Mouse (Mus musculus): Measurements from ENCODE around the gene Gm49321. TPM values are rescaled to one million over a fixed set of nuclear protein-coding genes. Genes with fewer than 3 reads are reported as not detected.

Gm49321 gene
- polyA plus RNA-seq, 1 experiment from 2014 or later, result 1.8 TPM

DNA sequence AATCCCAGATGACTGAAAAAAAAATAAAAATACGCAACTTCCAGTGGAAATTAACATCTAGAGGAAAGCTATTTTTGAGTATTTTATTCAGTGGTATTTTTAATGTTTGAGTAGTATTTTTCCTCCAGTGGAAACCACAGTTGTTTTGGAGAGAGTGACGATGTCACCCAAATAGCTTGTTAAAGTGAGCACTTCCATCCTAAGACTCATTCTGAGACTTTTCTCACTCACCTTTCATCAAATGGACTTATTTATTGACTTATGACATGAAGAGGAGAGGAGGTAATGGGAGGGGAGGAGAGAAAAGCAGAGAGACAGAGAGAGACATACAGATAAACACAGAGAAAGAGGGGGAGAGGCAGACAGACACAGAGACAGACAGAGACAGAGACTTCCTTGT, 41.8 kb upstream of the Gm49321 start:
- DNase-seq (no peak), ATAC-seq (no peak)
- 79% methylated on average over 2 of the region's 2 CpGs for WGBS (ENCODE audit: insufficient replicate concordance)
- Histone ChIP-seq H3K4me1 (ENCODE audit: insufficient read depth) (no peaks in the 10 kb centered on the region), H3K4me2 (ENCODE audit: low read depth, low read length) (no peak overlapping the region), H3K4me3 (ENCODE audit: low read depth, low read length) (no peak overlapping the region), H3K9me3 (ENCODE audit: low read length) (no peaks in the 10 kb centered on the region), H3K27ac (ENCODE audit: low read depth) (no peak overlapping the region), H3K9ac (replicated peaks) (no peak overlapping the region), H3K36me3 (replicated peaks; ENCODE audit: insufficient read depth, low read length) (no peaks in the 10 kb centered on the region), H3K27me3 (ENCODE audit: insufficient read depth, low read length) (no peaks in the 10 kb centered on the region)
- no peak for TF ChIP-seq CTCF (IDR thresholded peaks at IDR 0.05; ENCODE audit: low read depth)
- TF ChIP-seq EP300 (IDR thresholded peaks at IDR 0.05; ENCODE audit: low read depth), result no peak

DNA sequence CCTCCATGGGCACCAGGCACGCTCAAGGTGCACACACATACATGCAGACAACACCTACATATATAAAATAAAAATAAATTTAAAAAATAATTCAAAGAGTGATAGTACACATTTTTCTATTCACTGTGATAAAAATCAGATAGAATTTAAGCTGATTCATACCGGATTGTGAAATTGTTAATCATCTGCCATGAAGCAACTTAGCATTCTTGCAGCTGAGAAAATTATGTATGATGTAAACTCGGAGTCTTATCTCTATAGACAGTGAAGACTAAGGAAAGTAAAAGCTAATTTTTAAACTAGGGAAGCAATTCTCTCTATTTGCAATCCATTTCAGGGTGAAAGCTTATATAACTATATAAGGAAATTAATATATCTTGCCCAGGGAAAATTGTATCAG, 41.0 kb upstream of the Gm49321 start:
- Histone ChIP-seq H3K9me3 (ENCODE audit: low read length) (no peaks in the 10 kb centered on the region), H3K36me3 (replicated peaks; ENCODE audit: insufficient read depth, low read length) (no peaks in the 10 kb centered on the region), H3K4me1 (ENCODE audit: insufficient read depth) (no peaks in the 10 kb centered on the region), H3K27me3 (ENCODE audit: insufficient read depth, low read length) (no peaks in the 10 kb centered on the region), H3K27ac (ENCODE audit: low read depth) (no peak overlapping the region), H3K9ac (replicated peaks) (no peak overlapping the region), H3K4me3 (ENCODE audit: low read depth, low read length) (no peak overlapping the region), H3K4me2 (ENCODE audit: low read depth, low read length) (no peak overlapping the region)
- WGBS (ENCODE audit: insufficient replicate concordance), result 68% methylated on average over 3 of the region's 3 CpGs
- TF ChIP-seq EP300 (IDR thresholded peaks at IDR 0.05; ENCODE audit: low read depth) (no peak), CTCF (IDR thresholded peaks at IDR 0.05; ENCODE audit: low read depth) (no peak)
- no peak for ATAC-seq
- no peak for DNase-seq

DNA sequence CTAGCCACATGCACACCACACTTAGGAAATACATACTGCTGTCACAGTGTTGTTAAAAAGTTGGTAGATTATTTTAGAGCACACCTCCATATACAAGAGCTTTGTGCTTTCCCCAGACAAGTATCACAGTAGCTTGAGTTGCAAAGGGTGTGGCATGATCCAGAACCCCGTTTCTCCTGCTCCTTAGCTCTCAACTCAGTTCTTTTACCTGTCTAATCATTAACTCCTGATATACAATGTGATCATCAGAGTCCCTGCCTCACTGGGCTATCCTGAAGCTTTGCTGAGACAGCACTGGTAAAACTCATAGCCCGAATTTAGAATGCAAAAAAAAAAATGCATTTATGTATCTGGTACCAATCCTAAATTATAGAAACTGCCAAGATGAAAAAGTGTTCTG, 39.2 kb upstream of the Gm49321 start:
- Histone ChIP-seq H3K4me1 (ENCODE audit: insufficient read depth) (no peaks in the 10 kb centered on the region), H3K27ac (ENCODE audit: low read depth) (no peak overlapping the region), H3K4me2 (ENCODE audit: low read depth, low read length) (no peak overlapping the region), H3K9me3 (ENCODE audit: low read length) (no peaks in the 10 kb centered on the region), H3K4me3 (ENCODE audit: low read depth, low read length) (no peak overlapping the region), H3K27me3 (ENCODE audit: insufficient read depth, low read length) (no peaks in the 10 kb centered on the region), H3K36me3 (replicated peaks; ENCODE audit: insufficient read depth, low read length) (no peaks in the 10 kb centered on the region), H3K9ac (replicated peaks) (no peak overlapping the region)
- DNase-seq (no peak), ATAC-seq (no peak)
- TF ChIP-seq EP300 (IDR thresholded peaks at IDR 0.05; ENCODE audit: low read depth) (no peak), CTCF (IDR thresholded peaks at IDR 0.05; ENCODE audit: low read depth) (no peak)
- 47% methylated on average over 2 of the region's 2 CpGs for WGBS (ENCODE audit: insufficient replicate concordance)

DNA sequence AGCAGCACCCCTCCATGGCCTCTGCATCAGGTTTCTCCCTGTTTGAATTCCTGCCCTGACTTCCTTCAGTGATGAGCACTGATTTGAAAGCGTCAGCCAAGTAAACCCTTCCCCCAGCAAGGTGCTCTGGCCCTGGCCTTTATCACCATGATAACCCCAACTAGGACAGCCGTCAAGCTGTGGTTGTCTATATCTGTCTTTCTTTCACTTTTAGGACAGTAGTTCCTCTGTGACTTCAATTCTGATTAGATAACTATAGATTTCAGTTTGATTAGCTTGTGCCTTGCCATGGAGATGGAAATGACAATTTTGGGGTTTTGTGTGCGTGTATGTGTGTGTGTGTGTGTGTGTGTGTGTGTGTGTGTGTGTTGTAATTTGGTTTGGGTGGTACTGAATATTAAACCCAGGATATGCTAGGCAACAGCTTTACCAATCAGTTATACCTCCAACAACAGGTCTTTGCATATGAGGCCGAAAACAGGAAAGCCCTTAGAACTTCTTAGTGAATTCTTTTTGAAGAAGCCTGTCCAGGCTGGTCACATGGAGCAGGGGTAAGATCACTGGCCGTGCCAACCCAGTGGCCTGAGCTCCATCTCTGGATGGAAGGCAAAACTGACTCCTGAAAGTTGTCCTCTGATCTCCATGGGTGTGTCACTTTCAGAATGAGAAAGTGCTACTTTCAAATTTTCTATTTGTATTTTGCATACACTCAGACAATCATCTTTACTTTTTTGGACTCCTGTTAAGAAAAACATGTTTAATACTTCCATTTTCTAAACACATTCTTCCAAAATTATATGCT, 33.1 kb upstream of the Gm49321 start:
- H3K27ac ChIP-seq (ENCODE audit: low read depth), result no peak overlapping the region
- H3K9me3 ChIP-seq (ENCODE audit: low read length), result no peaks in the 10 kb centered on the region
- H3K4me2 ChIP-seq (ENCODE audit: low read depth, low read length), result no peak overlapping the region
- TF ChIP-seq CTCF (IDR thresholded peaks at IDR 0.05; ENCODE audit: low read depth) (no peak), EP300 (IDR thresholded peaks at IDR 0.05; ENCODE audit: low read depth) (no peak)
- no peaks in the 10 kb centered on the region for H3K36me3 ChIP-seq (replicated peaks; ENCODE audit: insufficient read depth, low read length)
- no peaks in the 10 kb centered on the region for H3K27me3 ChIP-seq (ENCODE audit: insufficient read depth, low read length)
- 61% methylated on average over 5 of the region's 5 CpGs for WGBS (ENCODE audit: insufficient replicate concordance)
- no peak overlapping the region for H3K4me3 ChIP-seq (ENCODE audit: low read depth, low read length)
- no peak for ATAC-seq
- H3K4me1 ChIP-seq (ENCODE audit: insufficient read depth), result no peaks in the 10 kb centered on the region; the same call in 1 of the 2 replicates
- no peak for DNase-seq
- H3K9ac ChIP-seq (replicated peaks), result no peak overlapping the region

DNA sequence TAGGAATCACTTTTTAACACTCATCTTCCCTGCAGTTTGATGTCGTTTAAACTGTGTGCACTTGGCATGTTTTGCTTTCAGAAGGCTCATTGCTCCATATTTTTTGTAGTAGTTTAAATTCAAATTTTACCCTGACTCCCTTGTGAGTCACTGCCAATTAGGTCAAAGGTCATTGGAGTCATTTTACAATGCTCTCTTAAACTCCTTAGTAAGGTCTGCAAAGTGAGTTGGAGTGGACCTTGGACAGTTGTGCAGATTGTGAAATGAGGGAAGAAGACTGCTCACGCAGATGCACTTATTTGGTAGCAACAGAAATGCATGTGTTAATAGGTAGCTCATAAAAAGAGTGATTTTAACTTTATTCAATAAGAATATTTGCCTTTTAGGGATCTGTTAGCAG, 32.4 kb upstream of the Gm49321 start:
- DNase-seq, result no peak
- ATAC-seq, result no peak

DNA sequence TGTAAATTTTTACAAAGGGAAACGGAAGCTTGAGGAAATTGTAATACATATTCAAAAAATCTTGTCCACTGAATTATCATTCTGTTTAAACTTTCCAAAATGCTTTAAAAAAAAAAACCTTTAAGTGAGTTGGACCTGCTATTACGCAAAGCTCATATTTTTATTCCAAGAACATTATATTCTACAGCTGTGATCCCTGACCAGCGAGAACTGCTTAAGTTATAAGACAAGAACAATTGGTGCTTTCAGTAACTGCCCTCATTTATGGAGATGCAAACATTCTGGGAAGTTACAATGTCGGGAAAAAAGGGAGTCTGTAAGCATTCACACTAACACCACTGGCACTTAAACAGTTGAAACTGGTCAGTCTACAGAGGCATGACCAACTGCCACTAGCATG, 31.9 kb upstream of the Gm49321 start:
- no peaks in the 10 kb centered on the region for H3K9me3 ChIP-seq (ENCODE audit: low read length)
- no peaks in the 10 kb centered on the region for H3K36me3 ChIP-seq (replicated peaks; ENCODE audit: insufficient read depth, low read length)
- ATAC-seq (no peak), DNase-seq (no peak)
- H3K9ac ChIP-seq (replicated peaks), result no peak overlapping the region
- 74% methylated on average over 4 of the region's 4 CpGs for WGBS (ENCODE audit: insufficient replicate concordance)
- H3K4me3 ChIP-seq (ENCODE audit: low read depth, low read length), result no peak overlapping the region
- no peaks in the 10 kb centered on the region; the same call in 1 of the 2 replicates for H3K4me1 ChIP-seq (ENCODE audit: insufficient read depth)
- no peak overlapping the region for H3K27ac ChIP-seq (ENCODE audit: low read depth)
- H3K4me2 ChIP-seq (ENCODE audit: low read depth, low read length), result no peak overlapping the region
- TF ChIP-seq CTCF (IDR thresholded peaks at IDR 0.05; ENCODE audit: low read depth) (no peak), EP300 (IDR thresholded peaks at IDR 0.05; ENCODE audit: low read depth) (no peak)
- no peaks in the 10 kb centered on the region for H3K27me3 ChIP-seq (ENCODE audit: insufficient read depth, low read length)

More for the DNA sequence above, 32.4 kb upstream of the Gm49321 start:
- Histone ChIP-seq H3K36me3 (replicated peaks; ENCODE audit: insufficient read depth, low read length) (no peaks in the 10 kb centered on the region), H3K4me3 (ENCODE audit: low read depth, low read length) (no peak overlapping the region), H3K4me2 (ENCODE audit: low read depth, low read length) (no peak overlapping the region), H3K9me3 (ENCODE audit: low read length) (no peaks in the 10 kb centered on the region), H3K27me3 (ENCODE audit: insufficient read depth, low read length) (no peaks in the 10 kb centered on the region), H3K4me1 (ENCODE audit: insufficient read depth) (no peaks in the 10 kb centered on the region; the same call in 1 of the 2 replicates), H3K27ac (ENCODE audit: low read depth) (no peak overlapping the region), H3K9ac (replicated peaks) (no peak overlapping the region)
- WGBS (ENCODE audit: insufficient replicate concordance), result 47% methylated on average over 2 of the region's 2 CpGs
- peak; percentile 38; the same call in 1 of the 2 replicates for TF ChIP-seq EP300 (IDR thresholded peaks at IDR 0.05; ENCODE audit: low read depth)
- TF ChIP-seq CTCF (IDR thresholded peaks at IDR 0.05; ENCODE audit: low read depth), result no peak
